Comparison of ENCODE assay signal across 20 mouse cellular contexts in the genomic region with DNA sequence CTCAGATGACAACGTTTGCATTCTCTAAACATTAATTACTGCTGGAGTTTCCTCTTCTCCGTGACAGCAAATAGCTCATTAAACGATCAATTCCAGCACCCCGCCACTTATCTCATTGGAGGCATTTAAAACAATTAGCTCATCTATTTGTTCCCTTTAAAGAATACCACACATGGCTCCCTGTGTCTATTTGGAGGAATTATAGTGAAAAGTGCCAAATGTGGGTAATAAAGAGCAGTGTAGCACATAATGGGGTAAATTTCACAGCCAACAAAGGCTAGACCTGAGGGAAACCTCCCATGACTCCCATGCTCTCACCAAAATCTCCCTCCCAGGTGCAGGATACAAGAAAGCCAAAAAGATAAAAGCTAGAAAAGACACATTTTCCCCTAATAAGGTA.
DNase-seq lines count a peak whose midpoint lies in the region; ATAC-seq lines count a peak whose summit lies in the region.
"Had no signal": no experiment of that assay in that cellular context is flagged by ENCODE, and none has a peak within 500 bp of the region (broad histone marks: within the 10 kb centered on the region; RNA-seq: fewer than 3 reads in every experiment).

No protein-coding gene starts in this region.

- H3K27me3 ChIP-seq in forebrain, embryonic 14.5 days (replicated peaks; ENCODE audit: control insufficient read depth, insufficient read depth, low read length): no peaks in the 10 kb centered on the region
- H3K27me3 ChIP-seq in forebrain, embryonic 10.5 days (ENCODE audit: poor library complexity, severe bottlenecking): no peaks in the 10 kb centered on the region
- H3K27me3 ChIP-seq in neural tube, embryonic 12.5 days (replicated peaks): no peaks in the 10 kb centered on the region
- H3K27me3 ChIP-seq: heart, embryonic 12.5 days; hindbrain, embryonic 15.5 days; Patski had no signal

- no peak overlapping the region for H3K27ac ChIP-seq in forebrain, embryonic 14.5 days (ENCODE audit: low read depth, low read length)
- no peak overlapping the region for H3K27ac ChIP-seq in forebrain, embryonic 10.5 days
- H3K27ac ChIP-seq in neural tube, embryonic 12.5 days: no peak overlapping the region
- H3K27ac ChIP-seq: embryonic facial prominence, embryonic 10.5 days; gastrocnemius, adult 2 months; hindbrain, embryonic 10.5 days; hindbrain, embryonic 15.5 days had no signal

- peaks cover 3% of the 10 kb centered on the region; the same call in 1 of the 2 replicates for H3K4me1 ChIP-seq in forebrain, embryonic 14.5 days (ENCODE audit: control insufficient read depth, insufficient read depth, low read length)
- peaks cover 8% of the 10 kb centered on the region; the same call in 1 of the 2 replicates for H3K4me1 ChIP-seq in forebrain, embryonic 10.5 days
- no peaks in the 10 kb centered on the region for H3K4me1 ChIP-seq in neural tube, embryonic 12.5 days
- H3K4me1 ChIP-seq: embryonic facial prominence, embryonic 10.5 days; hindbrain, embryonic 10.5 days had no signal

- H3K9ac ChIP-seq in forebrain, embryonic 14.5 days (ENCODE audit: low read length): no peak overlapping the region
- H3K9ac ChIP-seq in neural tube, embryonic 12.5 days: no peak overlapping the region
- H3K9ac ChIP-seq: heart, embryonic 12.5 days; hindbrain, embryonic 15.5 days had no signal

- no peak overlapping the region for H3K4me3 ChIP-seq in forebrain, embryonic 14.5 days (ENCODE audit: low read depth, low read length)
- H3K4me3 ChIP-seq in forebrain, embryonic 10.5 days: no peak overlapping the region
- no peak overlapping the region for H3K4me3 ChIP-seq in neural tube, embryonic 12.5 days
- H3K4me3 ChIP-seq: embryonic facial prominence, embryonic 10.5 days; gastrocnemius, adult 2 months; heart, embryonic 12.5 days; hindbrain, embryonic 10.5 days; hindbrain, embryonic 15.5 days had no signal

- H3K4me2 ChIP-seq in forebrain, embryonic 14.5 days (ENCODE audit: low read length): no peak overlapping the region
- no peak overlapping the region for H3K4me2 ChIP-seq in neural tube, embryonic 12.5 days (replicated peaks)
- H3K4me2 ChIP-seq: heart, embryonic 12.5 days; hindbrain, embryonic 15.5 days had no signal

- no peaks in the 10 kb centered on the region for H3K9me3 ChIP-seq in forebrain, embryonic 14.5 days (replicated peaks; ENCODE audit: control insufficient read depth, low read length)
- H3K9me3 ChIP-seq in forebrain, embryonic 10.5 days: no peaks in the 10 kb centered on the region
- no peaks in the 10 kb centered on the region for H3K9me3 ChIP-seq in neural tube, embryonic 12.5 days
- H3K9me3 ChIP-seq: embryonic facial prominence, embryonic 10.5 days; heart, embryonic 12.5 days; hindbrain, embryonic 10.5 days; hindbrain, embryonic 15.5 days had no signal

- whole genome bisulfite sequencing in forebrain, embryonic 14.5 days: 21% methylated on average over 4 of the region's 4 CpGs
- 60% methylated on average over 4 of the region's 4 CpGs for WGBS in forebrain, embryonic 10.5 days
- 34% methylated on average over 4 of the region's 4 CpGs for WGBS in neural tube, embryonic 12.5 days

- DNase-seq in forebrain, embryonic 14.5 days (ENCODE audit: low spot score): peak; percentile 50
- no peak for DNase-seq in forebrain, embryonic 10.5 days (ENCODE audit: extremely low spot score, low spot score)
- peak; percentile 17 for DNase-seq in layer of hippocampus, adult 11-12 months (ENCODE audit: low spot score)
- DNase-seq in layer of hippocampus, adult 9-10 months (ENCODE audit: low spot score): no peak
- no peak for DNase-seq in neural tube, embryonic 10.5 days (ENCODE audit: extremely low spot score, low spot score)
- DNase-seq in gastrocnemius, adult 18-20 months (ENCODE audit: low spot score): no peak
- DNase-seq: adrenal gland, postnatal 14 days; cerebellum, adult 18-20 months; cerebellum, postnatal 10 days; gastrocnemius, adult 2 months; gastrocnemius, postnatal 25 days had no signal

- peak; percentile 66; the same call in 1 of the 2 replicates for ATAC-seq in forebrain, embryonic 14.5 days
- ATAC-seq in neural tube, embryonic 12.5 days (ENCODE audit: low FRiP score, low read depth): peak; percentile 56; the same call in 1 of the 2 replicates
- no peak for ATAC-seq in monocyte, adult 5-6 weeks (replicated peaks; ENCODE audit: insufficient number of reproducible peaks, low FRiP score, low TSS enrichment, poor library complexity, severe bottlenecking)
- ATAC-seq: activated CD4-positive, CD25-positive, alpha-beta regulatory T cell, adult 4 months; inflammation-experienced regulatory T-cells, adult 6 months; Patski had no signal

- no peaks in the 10 kb centered on the region for H3K36me3 ChIP-seq in forebrain, embryonic 14.5 days (ENCODE audit: control insufficient read depth, insufficient read depth, low read length)
- H3K36me3 ChIP-seq in forebrain, embryonic 10.5 days (replicated peaks): no peaks in the 10 kb centered on the region
- no peaks in the 10 kb centered on the region for H3K36me3 ChIP-seq in neural tube, embryonic 12.5 days
- H3K36me3 ChIP-seq: embryonic facial prominence, embryonic 10.5 days; heart, embryonic 12.5 days; hindbrain, embryonic 10.5 days; hindbrain, embryonic 15.5 days had no signal

Comparison
In these comparisons a context has a peak if more than half of its experiments do, and no peak if none do; other contexts are left out.
1. DNase-seq: peak in forebrain, embryonic 14.5 days (single experiment) and layer of hippocampus, adult 11-12 months (single experiment); none in forebrain, embryonic 10.5 days (single experiment), layer of hippocampus, adult 9-10 months (single experiment), neural tube, embryonic 10.5 days (single experiment) and gastrocnemius, adult 18-20 months (single experiment).